Mouse (Mus musculus) yolk sac, embryonic 10.5 days (tissue): ENCODE results near the gene Serpinb9d.
"Not testable (repeated sequence)": the region's sequence is repeated elsewhere in the genome, so short reads cannot be mapped to it uniquely, and the experiment has no call there.

Experiments used
- DNase-seq: peaks from one replicate; pipeline ENCODE4 v3.0.0-alpha.2; 2017; ENCODE audit warnings: low spot score

Gene Serpinb9d

GRCm38 (mm10) chr13:33192659-33193058 lies at the start of gene Serpinb9d:
Gene Serpinb9d, plus strand, starts transcription at chr13:33192959.
- DNase-seq: no peak

DNA sequence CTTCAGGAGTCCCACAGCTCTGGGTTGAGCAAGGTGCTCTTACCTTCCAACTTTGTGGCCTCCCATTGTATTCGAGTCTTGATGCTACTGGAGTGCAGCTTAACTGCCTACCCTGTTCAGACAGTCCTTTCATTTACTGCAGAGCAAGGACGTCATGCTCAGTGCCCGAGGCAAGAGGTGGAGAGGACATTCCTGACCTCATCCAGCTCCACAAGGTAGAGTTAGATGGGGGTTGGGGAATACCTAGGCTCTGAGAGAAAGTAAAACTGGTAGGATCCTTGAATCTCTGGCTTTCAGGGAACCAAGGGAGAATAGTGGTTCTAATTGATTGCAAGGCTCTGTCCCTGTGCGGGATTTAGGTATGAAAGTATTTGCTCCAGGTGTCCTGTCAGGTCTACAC lies 33.1 kb upstream of the Serpinb9d start, which contains the start of gene Serpinb9c:
TSS of gene Serpinb9c (minus strand) at position 101 of the 400 bp plus-strand sequence.
- no peak for DNase-seq

GRCm38 (mm10) chr13:33190486-33190885 lies 2.3 kb upstream of the Serpinb9d start:
- DNase-seq: not testable (repeated sequence)

DNA sequence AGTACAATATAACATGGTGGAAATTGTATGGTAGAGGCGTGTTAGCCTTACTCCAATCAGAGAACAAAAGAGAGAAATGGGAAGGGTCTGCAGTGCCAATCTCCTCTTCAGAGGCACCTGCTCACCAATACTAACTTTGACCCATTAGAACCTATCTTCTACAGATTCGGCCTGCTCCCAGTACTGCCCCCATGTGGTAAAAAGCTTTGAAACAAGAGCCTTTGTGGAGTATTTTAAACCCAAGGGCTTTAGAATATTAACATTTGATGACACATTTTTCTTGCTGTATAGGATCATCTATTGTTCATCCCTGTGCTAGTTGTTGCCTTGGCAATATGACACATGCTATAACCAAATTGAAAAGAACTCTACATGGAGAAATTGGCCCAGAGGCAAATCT lies 7.0 kb downstream of the Serpinb9d start:
- no peak for DNase-seq

- not testable (repeated sequence) for DNase-seq
Measured at GRCm38 (mm10) chr13:33249312-33249711, 56.6 kb downstream of the Serpinb9d start, which contains the start of gene Serpinb9e. Gene Serpinb9e, plus strand, starts transcription at chr13:33249612.
